In the genomic region with DNA sequence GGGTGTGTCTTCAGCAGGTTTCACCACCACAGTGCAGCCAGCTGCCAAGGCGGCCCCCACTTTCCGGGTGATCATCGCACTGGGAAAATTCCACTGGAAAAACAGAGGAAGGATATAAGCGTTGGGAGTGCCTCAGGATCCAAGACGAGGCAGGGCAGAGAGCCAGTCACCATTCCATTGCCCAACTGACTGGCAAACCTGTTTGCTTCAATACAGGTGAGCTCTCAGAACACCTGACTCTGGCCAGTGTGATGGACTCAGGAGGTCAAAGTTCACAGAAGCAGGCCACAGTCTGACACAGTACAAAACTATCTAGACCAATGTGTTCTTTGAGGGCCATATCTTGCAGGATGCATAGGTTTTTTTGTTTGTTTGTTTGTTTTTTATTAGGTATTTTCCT, we compare ENCODE assay signal across 29 mouse cellular contexts. TPM values are rescaled to one million over a fixed set of nuclear protein-coding genes. Genes with fewer than 3 reads are reported as not detected.
DNase-seq lines count a peak whose midpoint lies in the region; ATAC-seq and TF ChIP-seq lines count a peak whose summit lies in the region.
"Had no signal": no experiment of that assay in that cellular context is flagged by ENCODE, and none has a peak within 500 bp of the region (broad histone marks: within the 10 kb centered on the region; RNA-seq: fewer than 3 reads in every experiment).

No protein-coding gene starts in this region.

- WGBS in liver, adult 2 months, result 73% methylated on average over 5 of the region's 5 CpGs
- 90% methylated on average over 5 of the region's 5 CpGs for WGBS in liver, embryonic 11.5 days
- WGBS in lung, postnatal 0 days, result 78% methylated on average over 5 of the region's 5 CpGs

- H3K27me3 ChIP-seq in liver, adult 2 months (ENCODE audit: control insufficient read depth, insufficient read depth, low read length), result no peaks in the 10 kb centered on the region
- H3K27me3 ChIP-seq in liver, embryonic 11.5 days (replicated peaks; ENCODE audit: control insufficient read depth, insufficient read depth, low read length), result no peaks in the 10 kb centered on the region
- H3K27me3 ChIP-seq in lung, postnatal 0 days (replicated peaks; ENCODE audit: insufficient read depth, low read length), result no peaks in the 10 kb centered on the region
- H3K27me3 ChIP-seq: CH12.LX; embryonic facial prominence, embryonic 12.5 days; embryonic facial prominence, embryonic 15.5 days; forebrain, embryonic 12.5 days; forebrain, embryonic 15.5 days; heart, embryonic 12.5 days; heart, embryonic 15.5 days; hindbrain, embryonic 13.5 days; Patski had no signal

- TF ChIP-seq POLR2A in liver, adult 2 months (IDR thresholded peaks at IDR 0.05; ENCODE audit: extremely low read depth, insufficient read depth, low read length), result no peak

- H3K79me2 ChIP-seq in liver, adult 2 months (ENCODE audit: control insufficient read depth, insufficient read depth, low read length), result no peaks in the 10 kb centered on the region

- H3K27ac ChIP-seq in liver, adult 2 months (replicated peaks; ENCODE audit: insufficient read depth, low read depth, low read length), result no peak overlapping the region
- H3K27ac ChIP-seq in liver, embryonic 11.5 days (ENCODE audit: low read depth, low read length), result no peak overlapping the region
- no peak overlapping the region for H3K27ac ChIP-seq in lung, postnatal 0 days (ENCODE audit: low read length)
- H3K27ac ChIP-seq in layer of hippocampus, adult 2 months, result no peak overlapping the region
- H3K27ac ChIP-seq: embryonic facial prominence, embryonic 12.5 days; embryonic facial prominence, embryonic 15.5 days; forebrain, embryonic 12.5 days; forebrain, embryonic 15.5 days; heart, embryonic 15.5 days; hindbrain, embryonic 10.5 days; hindbrain, embryonic 13.5 days had no signal

- no peak for ATAC-seq in liver, embryonic 11.5 days (replicated peaks; ENCODE audit: low FRiP score)
- ATAC-seq in lung, postnatal 0 days, result peak; percentile 39; the same call in 1 of the 2 replicates
- ATAC-seq: forebrain, embryonic 15.5 days; hindbrain, embryonic 16.5 days; Patski had no signal

- DNase-seq in liver, adult 2 months (ENCODE audit: extremely low read depth, low read depth, low spot score), result peak; percentile 60
- no peak for DNase-seq in liver, embryonic 11.5 days (ENCODE audit: low spot score)
- no peak for DNase-seq in lung, postnatal 0 days (ENCODE audit: low spot score)
- DNase-seq in lung, postnatal 14 days, result no peak
- DNase-seq in gonadal fat pad, adult 2 months (ENCODE audit: low read depth), result peak; percentile 89
- no peak for DNase-seq in layer of hippocampus, adult 2 months (ENCODE audit: low spot score in 2 of 2)
- DNase-seq in cerebellum, adult 11-12 months, result no peak
- DNase-seq: adrenal gland, postnatal 10 days; adrenal gland, postnatal 36 days; B cell, adult 2 months; cerebellum, adult 2 months; cerebellum, adult 9-11 months; cerebellum, postnatal 25 days; gastrocnemius, postnatal 14 days; heart, adult 18-20 months; heart, postnatal 10 days; heart, postnatal 36 days had no signal

- no peak overlapping the region for H3K4me3 ChIP-seq in liver, adult 2 months (ENCODE audit: insufficient read depth, low read depth, low read length)
- H3K4me3 ChIP-seq in liver, embryonic 11.5 days (ENCODE audit: low read depth, low read length), result no peak overlapping the region
- no peak overlapping the region for H3K4me3 ChIP-seq in lung, postnatal 0 days (ENCODE audit: low read depth, low read length)
- H3K4me3 ChIP-seq in layer of hippocampus, adult 2 months, result no peak overlapping the region
- H3K4me3 ChIP-seq: embryonic facial prominence, embryonic 12.5 days; embryonic facial prominence, embryonic 15.5 days; forebrain, embryonic 12.5 days; forebrain, embryonic 15.5 days; heart, embryonic 12.5 days; heart, embryonic 15.5 days; hindbrain, embryonic 10.5 days; hindbrain, embryonic 13.5 days had no signal

- TF ChIP-seq EP300 in lung, postnatal 0 days (IDR thresholded peaks at IDR 0.05), result no peak

- peaks cover 24% of the 10 kb centered on the region for H3K36me3 ChIP-seq in liver, adult 2 months (ENCODE audit: control insufficient read depth, insufficient read depth, low read length)
- no peaks in the 10 kb centered on the region for H3K36me3 ChIP-seq in liver, embryonic 11.5 days (ENCODE audit: control insufficient read depth, insufficient read depth, low read length)
- no peaks in the 10 kb centered on the region; the same call in 1 of the 2 replicates for H3K36me3 ChIP-seq in lung, postnatal 0 days (ENCODE audit: insufficient read depth, low read length)
- H3K36me3 ChIP-seq: G1E had no signal

- no peaks in the 10 kb centered on the region for H3K9me3 ChIP-seq in liver, embryonic 11.5 days (ENCODE audit: control insufficient read depth, low read length)
- H3K9me3 ChIP-seq in lung, postnatal 0 days (ENCODE audit: low read length), result no peaks in the 10 kb centered on the region
- H3K9me3 ChIP-seq: embryonic facial prominence, embryonic 12.5 days; embryonic facial prominence, embryonic 15.5 days; forebrain, embryonic 12.5 days; forebrain, embryonic 15.5 days; G1E; heart, embryonic 12.5 days; heart, embryonic 15.5 days; hindbrain, embryonic 10.5 days; hindbrain, embryonic 13.5 days had no signal

- TF ChIP-seq CTCF in liver, adult 2 months (IDR thresholded peaks at IDR 0.05; ENCODE audit: low read depth, low read length), result no peak
- TF ChIP-seq CTCF in lung, postnatal 0 days (IDR thresholded peaks at IDR 0.05), result no peak
- no peak for TF ChIP-seq CTCF in layer of hippocampus, adult 2 months (conservative IDR thresholded peaks at IDR 0.05)

- H3K4me1 ChIP-seq in liver, adult 2 months (ENCODE audit: control insufficient read depth, insufficient read depth, low read length), result peaks cover 6% of the 10 kb centered on the region
- no peaks in the 10 kb centered on the region for H3K4me1 ChIP-seq in liver, embryonic 11.5 days (replicated peaks; ENCODE audit: control insufficient read depth, insufficient read depth, low read length)
- H3K4me1 ChIP-seq in lung, postnatal 0 days (ENCODE audit: insufficient read depth, low read depth, low read length), result no peaks in the 10 kb centered on the region
- H3K4me1 ChIP-seq: embryonic facial prominence, embryonic 12.5 days; embryonic facial prominence, embryonic 15.5 days; forebrain, embryonic 12.5 days; forebrain, embryonic 15.5 days; heart, embryonic 12.5 days; hindbrain, embryonic 10.5 days; hindbrain, embryonic 13.5 days had no signal

- H3K9ac ChIP-seq in liver, adult 2 months (ENCODE audit: low read depth, low read length), result no peak overlapping the region
- H3K9ac ChIP-seq in liver, embryonic 11.5 days (ENCODE audit: low read depth, low read length), result no peak overlapping the region
- H3K9ac ChIP-seq in lung, postnatal 0 days (replicated peaks; ENCODE audit: low read depth), result no peak overlapping the region
- H3K9ac ChIP-seq: embryonic facial prominence, embryonic 12.5 days; embryonic facial prominence, embryonic 15.5 days; forebrain, embryonic 12.5 days; forebrain, embryonic 15.5 days; heart, embryonic 12.5 days; heart, embryonic 15.5 days; hindbrain, embryonic 13.5 days had no signal

- H3K4me2 ChIP-seq in liver, embryonic 11.5 days, result no peak overlapping the region
- no peak overlapping the region for H3K4me2 ChIP-seq in lung, postnatal 0 days (replicated peaks; ENCODE audit: low read depth, low read length)
- H3K4me2 ChIP-seq: embryonic facial prominence, embryonic 12.5 days; embryonic facial prominence, embryonic 15.5 days; forebrain, embryonic 12.5 days; forebrain, embryonic 15.5 days; heart, embryonic 12.5 days; heart, embryonic 15.5 days; hindbrain, embryonic 13.5 days had no signal

RNA-seq across cellular contexts. Expression of a gene that starts 13.5 kb away (rescaled TPM):
- total RNA-seq in liver, adult 2 months (2014; rRNA removed), result 15.0 and 18.9 TPM in 2 replicates
- 15.2 and 19.8 TPM in 2 replicates for polyA plus RNA-seq in liver, adult 2 months (2012; rRNA removed)
- polyA plus RNA-seq in liver, embryonic 11.5 days (2014; fragmentation: Nextera tagmentation; extraction: Ambion mirVana), result 4.0 and 4.3 TPM in 2 replicates
- polyA plus RNA-seq in lung, postnatal 0 days (2015; fragmentation: Nextera tagmentation; extraction: Ambion mirVana), result 2.0 and 2.3 TPM in 2 replicates
- polyA plus RNA-seq in gonadal fat pad, adult 2 months (2012; rRNA removed), result 7.0 and 9.3 TPM in 2 replicates
- total RNA-seq in layer of hippocampus, adult 2 months (2021), result 10 to 100 TPM; 63.0 to 64.3 TPM
- polyA plus RNA-seq: G1E had no signal

RNA-seq across cellular contexts. Expression of a gene that starts 19.0 kb away (rescaled TPM):
- 154 and 156 TPM in 2 replicates for total RNA-seq in liver, adult 2 months (2014; rRNA removed)
- 88.4 and 88.9 TPM in 2 replicates for polyA plus RNA-seq in liver, adult 2 months (2012; rRNA removed)
- polyA plus RNA-seq in liver, embryonic 11.5 days (2014; fragmentation: Nextera tagmentation; extraction: Ambion mirVana), result 0.48 and 0.61 TPM in 2 replicates
- polyA plus RNA-seq in lung, postnatal 0 days (2015; fragmentation: Nextera tagmentation; extraction: Ambion mirVana), result 0.56 and 0.99 TPM in 2 replicates
- polyA plus RNA-seq in gonadal fat pad, adult 2 months (2012; rRNA removed), result 16.1 and 16.9 TPM in 2 replicates
- 10 to 100 TPM; 19.4 to 21.7 TPM for total RNA-seq in layer of hippocampus, adult 2 months (2021)

Comparison
In these comparisons a context has a peak if more than half of its experiments do, and no peak if none do; other contexts are left out.
1. DNase-seq: peak in liver, adult 2 months (single experiment) and gonadal fat pad, adult 2 months (single experiment); none in liver, embryonic 11.5 days (single experiment), lung, postnatal 0 days (single experiment), lung, postnatal 14 days (single experiment), layer of hippocampus, adult 2 months (0 of 2) and cerebellum, adult 11-12 months (single experiment).